Mouse (Mus musculus) testis, adult 2 months (tissue): ENCODE results near the gene Zfp382. TPM values are rescaled to one million over a fixed set of nuclear protein-coding genes. Genes with fewer than 3 reads are reported as not detected.
"Not testable (repeated sequence)": the region's sequence is repeated elsewhere in the genome, so short reads cannot be mapped to it uniquely, and the experiment has no call there.

Experiments
- H3K27ac ChIP-seq: fragments of 200-500 bp; 2 replicates; pipeline ENCODE4 v1.5.1; 2012; ENCODE audit warnings: low read depth, low read length; ENCODE audit not compliant: control insufficient read depth, insufficient read depth
- H3K27me3 ChIP-seq: fragments of 200-500 bp; 2 replicates; pipeline ENCODE4 v1.6.1; 2012; ENCODE audit warnings: mild to moderate bottlenecking, low read length, moderate library complexity; ENCODE audit not compliant: control insufficient read depth, insufficient read depth
- H3K36me3 ChIP-seq: fragments of 200-500 bp; 2 replicates; pipeline ENCODE4 v1.6.1; 2012; ENCODE audit warnings: mild to moderate bottlenecking, low read length; ENCODE audit not compliant: control insufficient read depth, insufficient read depth
- H3K4me1 ChIP-seq: fragments of 200-500 bp; 2 replicates; pipeline ENCODE4 v1.6.1; 2012; ENCODE audit warnings: low read length; ENCODE audit not compliant: control insufficient read depth, insufficient read depth
- H3K4me3 ChIP-seq: fragments of 200-500 bp; 2 replicates; pipeline ENCODE4 v1.5.1; 2012; ENCODE audit warnings: low read depth, mild to moderate bottlenecking, low read length, moderate library complexity, mixed read lengths; ENCODE audit not compliant: control insufficient read depth
- CTCF ChIP-seq: fragments of 200-500 bp; IDR thresholded peaks from 2 replicates; pipeline ENCODE4 v1.5.1; 2012; ENCODE audit warnings: low read depth, mild to moderate bottlenecking, inconsistent platforms, low read length, moderate library complexity; ENCODE audit not compliant: control insufficient read depth, insufficient read depth, insufficient replicate concordance
- POLR2A ChIP-seq: fragments of 200-500 bp; IDR thresholded peaks from 2 replicates; pipeline ENCODE4 v1.6.1; 2012; ENCODE audit warnings: low read depth, mild to moderate bottlenecking, inconsistent platforms, low read length, moderate library complexity; ENCODE audit not compliant: control insufficient read depth
- polyA plus RNA-seq: library from polyadenylated mRNA; depleted of rRNA; stranded (reverse); fragments of >200 nt; gene quantifications from 2 replicates; pipeline ENCODE4 v1.2.3, GENCODE M21; 2012

Zfp382 gene
- polyA plus RNA-seq, 1 experiment: 4.9 TPM

DNA sequence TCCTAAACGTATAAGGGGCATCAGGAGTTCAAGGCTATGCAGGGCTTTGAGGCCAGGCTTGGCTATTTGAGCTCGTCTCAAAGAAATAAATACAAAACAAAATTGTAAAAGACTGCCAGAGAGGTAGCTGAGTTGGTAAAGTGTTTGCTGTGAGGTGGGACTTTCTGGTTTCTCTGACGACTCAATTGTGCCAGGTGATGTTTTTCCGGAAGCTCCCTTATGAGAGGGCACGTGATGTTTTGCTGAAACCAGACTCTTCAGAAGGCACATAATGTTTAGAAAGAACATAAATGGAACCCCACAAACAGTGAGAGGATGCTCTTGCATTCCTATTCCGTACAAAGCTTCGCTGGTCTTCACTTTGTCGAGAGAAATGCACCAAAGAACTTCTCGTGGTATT is 29.1 kb upstream of the Zfp382 start:
- Histone ChIP-seq H3K36me3 (no peaks in the 10 kb centered on the region), H3K4me1 (peaks cover 14% of the 10 kb centered on the region), H3K27ac (no peak overlapping the region), H3K4me3 (no peak overlapping the region), H3K27me3 (no peaks in the 10 kb centered on the region)
- TF ChIP-seq POLR2A: no peak
- TF ChIP-seq CTCF: no peak

DNA sequence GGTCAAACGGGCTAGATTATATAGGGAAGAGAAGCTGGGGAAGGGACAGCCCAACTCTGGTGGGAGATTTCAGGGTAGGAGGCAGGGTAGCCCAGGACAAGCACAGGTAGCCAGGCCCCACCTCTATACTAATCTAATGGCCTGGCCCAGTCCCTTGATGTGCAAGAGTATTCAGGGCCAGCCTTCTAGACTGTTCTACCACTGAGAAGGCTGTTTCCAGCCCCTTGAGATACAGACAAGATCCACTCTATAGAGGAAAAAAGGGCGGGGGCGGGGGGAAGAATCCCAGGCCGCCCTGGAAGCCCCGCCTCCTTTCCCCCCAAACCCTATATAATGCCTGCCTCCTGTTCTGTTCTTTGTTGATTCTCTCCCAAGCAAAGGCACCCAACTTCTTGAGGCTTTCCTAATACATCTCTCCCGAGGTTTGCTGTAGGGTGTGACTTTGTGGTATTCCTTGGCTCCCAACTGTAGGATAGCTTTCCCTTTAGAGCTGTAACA is 27.8 kb upstream of the Zfp382 start:
- no peaks in the 10 kb centered on the region for H3K36me3 ChIP-seq
- no peaks in the 10 kb centered on the region for H3K27me3 ChIP-seq
- no peak overlapping the region; the same call in 1 of the 2 replicates for H3K4me3 ChIP-seq
- H3K27ac ChIP-seq: peak overlapping the region; percentile 63; the same call in 1 of the 2 replicates
- TF ChIP-seq POLR2A (no peak), CTCF (no peak)
- peaks cover 15% of the 10 kb centered on the region for H3K4me1 ChIP-seq

DNA sequence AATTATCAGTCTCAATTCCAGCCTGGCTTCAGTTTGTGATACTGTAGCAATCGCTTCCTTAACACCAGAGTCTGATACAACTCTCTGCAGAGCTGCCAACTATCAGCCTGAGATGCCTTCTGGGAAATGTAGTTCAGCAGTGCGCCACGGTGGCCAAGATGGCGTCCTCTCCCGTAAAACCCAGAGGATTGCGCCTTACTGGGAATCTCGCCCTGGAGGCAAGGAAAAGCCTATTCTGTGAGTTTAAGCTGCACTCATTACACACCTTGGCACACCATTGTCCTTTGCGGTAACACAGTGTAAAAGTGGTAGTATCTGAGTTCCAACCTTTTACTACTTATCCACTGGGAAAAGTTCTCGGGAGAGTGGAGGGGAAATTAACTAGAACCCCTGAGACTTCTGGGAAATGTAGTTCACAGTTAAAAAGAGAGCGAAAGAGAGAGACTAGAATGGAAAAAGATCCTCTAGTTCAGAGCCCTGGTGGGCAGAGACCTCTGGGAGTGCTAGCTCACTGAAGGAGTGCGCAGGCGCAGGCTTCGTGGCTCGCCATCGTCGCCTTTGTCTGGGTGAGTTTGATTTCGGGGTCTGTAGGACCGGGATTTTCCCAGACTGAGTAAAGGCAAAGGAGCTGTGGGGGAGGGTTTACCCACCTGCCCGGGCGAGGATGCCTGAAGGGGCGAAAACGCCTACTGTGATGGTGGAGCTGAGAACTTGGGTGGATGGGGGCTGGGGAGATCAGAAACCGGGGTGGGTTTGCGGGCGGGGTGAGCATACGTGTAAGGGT is 26.9 kb upstream of the Zfp382 start, which contains the start of gene Zfp260:
Gene Zfp260 (plus strand): TSS at position 132 of the 784 bp plus-strand sequence.
- TF ChIP-seq POLR2A (peak; percentile 68), CTCF (no peak)
- Histone ChIP-seq H3K27me3 (no peaks in the 10 kb centered on the region), H3K36me3 (no peaks in the 10 kb centered on the region), H3K4me3 (peak within 1 kb of the TSS; percentile 82), H3K27ac (peak within 1 kb of the TSS; percentile 96), H3K4me1 (peaks cover 14% of the 10 kb centered on the region)

DNA sequence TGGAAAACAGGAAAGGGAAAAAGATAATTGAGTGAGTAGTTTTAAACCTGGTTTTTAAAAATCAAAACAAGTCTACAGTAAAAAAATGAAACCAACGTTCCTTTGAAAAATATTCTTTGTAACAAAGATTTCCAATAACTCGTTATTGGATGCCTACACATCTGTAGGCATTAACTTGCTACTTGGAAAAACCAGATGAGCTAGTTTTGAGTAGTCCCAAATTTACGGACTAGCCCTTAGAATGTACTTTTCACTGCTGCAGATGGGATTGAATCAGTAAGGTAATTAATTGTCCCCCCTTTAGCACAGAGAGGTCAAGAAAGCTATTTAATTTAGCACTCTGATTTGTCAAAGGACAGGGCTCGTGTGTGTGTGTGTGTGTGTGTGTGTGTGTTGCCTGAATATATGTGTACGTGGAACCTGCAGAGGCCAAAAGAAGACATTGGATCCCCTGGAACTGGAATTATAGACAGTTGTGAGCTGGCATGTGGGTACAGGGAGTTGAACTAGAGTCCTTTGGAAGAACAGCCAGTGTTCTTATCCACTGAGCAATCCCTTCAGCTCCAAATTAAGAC is 26.1 kb upstream of the Zfp382 start:
- H3K36me3 ChIP-seq: no peaks in the 10 kb centered on the region
- H3K4me3 ChIP-seq: no peak overlapping the region
- H3K27ac ChIP-seq: no peak overlapping the region
- TF ChIP-seq CTCF: no peak
- TF ChIP-seq POLR2A: no peak
- H3K4me1 ChIP-seq: peaks cover 9% of the 10 kb centered on the region
- no peaks in the 10 kb centered on the region for H3K27me3 ChIP-seq

DNA sequence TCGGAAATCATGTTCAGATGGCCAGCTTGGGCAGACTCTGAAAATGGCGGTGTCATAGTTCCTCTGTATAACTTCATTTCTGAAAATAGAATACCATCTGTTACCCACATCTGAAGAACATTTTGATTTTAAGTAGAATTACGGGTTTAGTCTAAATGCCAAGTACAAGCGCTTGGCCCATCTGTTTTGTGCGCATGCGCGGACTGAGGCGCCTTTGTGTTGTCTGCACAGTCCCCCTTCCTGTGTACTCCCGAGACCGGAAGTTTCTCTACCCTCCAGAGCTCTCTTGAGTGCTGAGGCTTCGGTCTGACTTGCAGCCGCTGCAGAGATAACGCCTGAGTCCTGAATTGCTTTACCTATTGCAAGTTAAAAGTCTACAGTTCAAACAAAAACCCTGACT is 22.4 kb upstream of the Zfp382 start:
- H3K36me3 ChIP-seq: no peaks in the 10 kb centered on the region
- peaks cover 3% of the 10 kb centered on the region; the same call in 1 of the 2 replicates for H3K4me1 ChIP-seq
- no peak for TF ChIP-seq POLR2A
- no peak for TF ChIP-seq CTCF
- H3K27ac ChIP-seq: no peak overlapping the region
- H3K27me3 ChIP-seq: no peaks in the 10 kb centered on the region
- peak overlapping the region; percentile 35 for H3K4me3 ChIP-seq

DNA sequence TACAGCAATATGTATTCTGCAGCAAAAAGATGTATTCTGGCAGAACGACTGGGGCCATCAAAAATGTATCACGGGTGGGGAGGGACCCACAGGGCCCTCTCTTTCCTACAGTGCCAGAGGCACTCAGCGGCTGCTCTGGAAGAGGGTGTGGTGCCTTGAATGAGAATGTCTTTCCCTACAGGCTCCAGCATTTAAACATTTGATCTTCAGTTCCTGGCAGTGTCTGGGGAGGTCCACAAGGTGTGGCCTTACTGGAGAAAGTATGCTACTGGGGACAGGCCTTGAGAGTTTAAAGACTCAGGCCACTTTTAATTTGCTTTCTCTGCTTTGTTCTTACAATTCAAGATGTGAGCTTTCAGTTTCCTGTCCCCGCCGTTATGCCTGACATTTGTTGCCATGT is 5.7 kb upstream of the Zfp382 start:
- no peak overlapping the region for H3K27ac ChIP-seq
- TF ChIP-seq POLR2A: no peak
- TF ChIP-seq CTCF: no peak
- H3K36me3 ChIP-seq: no peaks in the 10 kb centered on the region
- H3K4me1 ChIP-seq: peaks cover 2% of the 10 kb centered on the region
- no peaks in the 10 kb centered on the region for H3K27me3 ChIP-seq
- no peak overlapping the region for H3K4me3 ChIP-seq

DNA sequence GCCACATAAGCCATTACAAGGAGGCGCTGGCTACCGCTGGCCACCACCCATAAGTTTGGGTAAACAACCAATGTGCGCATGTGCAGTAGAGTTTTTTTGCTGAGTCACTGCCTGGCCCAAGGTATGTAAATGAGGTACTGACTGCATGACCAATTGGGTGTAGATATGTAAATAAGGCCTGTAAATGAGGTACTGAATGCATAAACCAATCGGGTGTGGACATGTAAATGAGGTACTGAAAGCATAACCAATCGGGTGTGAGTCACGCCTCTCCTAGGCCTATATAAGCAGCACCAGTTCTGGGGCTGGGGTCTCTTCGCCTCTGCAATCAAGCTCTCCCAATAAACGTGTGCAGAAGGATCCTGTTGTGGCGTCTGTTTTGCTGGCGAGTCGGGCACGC is 3.8 kb upstream of the Zfp382 start:
- not testable (repeated sequence) for H3K27ac ChIP-seq

DNA sequence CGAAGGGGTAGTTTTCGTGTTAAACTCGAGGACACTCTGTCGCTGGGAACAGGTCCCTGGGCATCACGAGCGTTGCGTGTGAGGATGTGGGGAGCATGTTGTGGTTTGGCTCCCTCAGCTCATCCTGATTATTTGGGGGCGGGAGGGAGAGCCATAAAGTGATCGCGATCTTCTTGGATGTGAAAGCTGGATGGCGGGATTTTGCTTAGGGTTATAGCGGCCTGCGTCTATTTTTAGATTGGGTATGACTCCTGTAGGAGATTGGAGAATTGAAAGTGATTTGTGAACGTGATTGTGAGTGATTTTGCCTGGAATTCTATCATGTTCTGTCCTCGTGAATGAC is 417 bp downstream of the Zfp382 start:
- peak overlapping the region; percentile 90 for H3K27ac ChIP-seq
- peaks cover 9% of the 10 kb centered on the region for H3K4me1 ChIP-seq
- TF ChIP-seq CTCF: no peak
- no peak for TF ChIP-seq POLR2A
- H3K27me3 ChIP-seq: no peaks in the 10 kb centered on the region
- H3K4me3 ChIP-seq: peak overlapping the region; percentile 94
- no peaks in the 10 kb centered on the region; the same call in 1 of the 2 replicates for H3K36me3 ChIP-seq

More for the DNA sequence above, 3.8 kb upstream of the Zfp382 start:
- H3K36me3 ChIP-seq, H3K4me1 ChIP-seq, H3K4me3 ChIP-seq, H3K27me3 ChIP-seq: not testable (repeated sequence)
